Mouse (Mus musculus): ENCODE measurements at regions not wholly inside any gene's neighbourhood (a gene's known extent, or its start where the extent isn't known, plus 50 kb on each side); places are given as distances from the start of the nearest gene placed in this dataset.

GRCm38 (mm10) chr13:97504949-97505348 lies 255.5 kb downstream of the Gm10260 start:
- TF ChIP-seq GATA4 (IDR thresholded peaks at IDR 0.05; ENCODE audit: insufficient replicate concordance, low read length) = no peak

- no peak for TF ChIP-seq GATA4 (IDR thresholded peaks at IDR 0.05; ENCODE audit: insufficient replicate concordance, low read length)
These were observed 256.3 kb downstream of the Gm10260 start for GRCm38 (mm10) chr13:97503955-97504739.

GRCm38 (mm10) chr13:97503391-97503790 lies 257.0 kb downstream of the Gm10260 start:
- no peak for TF ChIP-seq GATA4 (IDR thresholded peaks at IDR 0.05; ENCODE audit: insufficient replicate concordance, low read length)

GRCm38 (mm10) chr13:97500155-97500554 lies 259.2 kb downstream of the Enc1 start:
- no peak for TF ChIP-seq GATA4 (IDR thresholded peaks at IDR 0.05; ENCODE audit: insufficient replicate concordance, low read length)

GRCm38 (mm10) chr13:97498981-97499380 lies 258.1 kb downstream of the Enc1 start:
- TF ChIP-seq GATA4 (IDR thresholded peaks at IDR 0.05; ENCODE audit: insufficient replicate concordance, low read length) = no peak

- TF ChIP-seq GATA4 (IDR thresholded peaks at IDR 0.05; ENCODE audit: insufficient replicate concordance, low read length) = no peak
These were observed 257.0 kb downstream of the Enc1 start for GRCm38 (mm10) chr13:97497928-97498327.

GRCm38 (mm10) chr13:97494770-97495169 lies 253.9 kb downstream of the Enc1 start:
- no peak for TF ChIP-seq GATA4 (IDR thresholded peaks at IDR 0.05; ENCODE audit: insufficient replicate concordance, low read length)

- TF ChIP-seq GATA4 (IDR thresholded peaks at IDR 0.05; ENCODE audit: insufficient replicate concordance, low read length) = no peak
These were observed 252.9 kb downstream of the Enc1 start for GRCm38 (mm10) chr13:97493836-97494235.

- TF ChIP-seq GATA4 (IDR thresholded peaks at IDR 0.05; ENCODE audit: insufficient replicate concordance, low read length) = no peak
These were observed 252.2 kb downstream of the Enc1 start for GRCm38 (mm10) chr13:97492958-97493735.

- TF ChIP-seq GATA4 (IDR thresholded peaks at IDR 0.05; ENCODE audit: insufficient replicate concordance, low read length) = no peak
These were observed 251.3 kb downstream of the Enc1 start for GRCm38 (mm10) chr13:97491865-97492847.

- no peak for TF ChIP-seq GATA4 (IDR thresholded peaks at IDR 0.05; ENCODE audit: insufficient replicate concordance, low read length)
These were observed 249.2 kb downstream of the Enc1 start for GRCm38 (mm10) chr13:97490131-97490530.

GRCm38 (mm10) chr13:97489721-97490120 lies 248.8 kb downstream of the Enc1 start:
- no peak for TF ChIP-seq GATA4 (IDR thresholded peaks at IDR 0.05; ENCODE audit: insufficient replicate concordance, low read length)

GRCm38 (mm10) chr13:97489029-97489428 lies 248.1 kb downstream of the Enc1 start:
- TF ChIP-seq GATA4 (IDR thresholded peaks at IDR 0.05; ENCODE audit: insufficient replicate concordance, low read length) = no peak

- no peak for TF ChIP-seq GATA4 (IDR thresholded peaks at IDR 0.05; ENCODE audit: insufficient replicate concordance, low read length)
These were observed 247.6 kb downstream of the Enc1 start for GRCm38 (mm10) chr13:97488518-97488917.

Data from liver, adult (tissue).